Mouse (Mus musculus): ENCODE measurements at regions not wholly inside any gene's neighbourhood (a gene's known extent, or its start where the extent isn't known, plus 50 kb on each side); places are given as distances from the start of the nearest gene placed in this dataset.
A peak's percentile ranks its signal among the peaks of the same experiment; 100 is the strongest.

DNA sequence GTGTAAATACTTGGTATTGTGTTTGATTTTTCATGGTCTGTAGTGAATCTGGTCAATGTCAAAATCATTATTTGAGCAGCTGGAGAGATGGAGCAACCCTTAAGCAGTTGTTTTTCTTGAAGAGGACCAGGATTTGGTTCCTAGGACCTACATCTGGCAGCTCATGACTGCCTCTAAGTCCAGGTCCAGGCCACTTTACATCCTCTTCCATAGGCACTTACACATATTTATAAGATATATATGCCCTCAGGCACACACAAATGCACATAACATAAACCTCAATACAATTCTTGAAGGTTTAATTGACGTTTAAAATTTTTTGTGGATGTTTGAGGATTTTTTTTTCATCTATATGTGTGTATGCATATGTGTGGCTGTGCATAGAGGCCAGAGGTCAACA, 96.8 kb upstream of the Fam240b start:
- no peak for DNase-seq

- peak; percentile 28 for DNase-seq
These were observed 76.1 kb upstream of the Fam240b start for GRCm38 (mm10) chr13:64573711-64574110.

DNA sequence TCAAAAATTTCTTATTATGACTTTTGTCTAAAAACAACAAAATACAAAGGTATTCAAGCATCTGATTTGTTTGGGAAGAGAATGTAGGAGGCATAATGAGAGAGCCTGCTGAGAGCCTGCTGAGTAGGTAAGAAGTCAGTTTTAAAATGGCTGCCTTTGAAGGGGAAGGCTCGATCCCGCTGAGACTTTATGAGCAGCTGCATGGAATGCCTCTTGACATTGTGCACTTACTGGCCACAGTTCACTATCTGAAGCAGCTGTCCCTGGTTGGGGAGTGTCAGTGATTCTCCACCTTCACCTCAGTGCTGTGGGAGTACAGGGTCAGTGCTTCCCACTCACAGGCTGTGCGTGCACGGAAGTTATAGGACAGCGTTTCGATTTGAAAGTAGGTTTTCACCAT, 71.3 kb upstream of the Fam240b start:
- no peak for DNase-seq

- no peak for DNase-seq
These were observed 69.5 kb upstream of the Fam240b start for GRCm38 (mm10) chr13:64566966-64567708.

DNA sequence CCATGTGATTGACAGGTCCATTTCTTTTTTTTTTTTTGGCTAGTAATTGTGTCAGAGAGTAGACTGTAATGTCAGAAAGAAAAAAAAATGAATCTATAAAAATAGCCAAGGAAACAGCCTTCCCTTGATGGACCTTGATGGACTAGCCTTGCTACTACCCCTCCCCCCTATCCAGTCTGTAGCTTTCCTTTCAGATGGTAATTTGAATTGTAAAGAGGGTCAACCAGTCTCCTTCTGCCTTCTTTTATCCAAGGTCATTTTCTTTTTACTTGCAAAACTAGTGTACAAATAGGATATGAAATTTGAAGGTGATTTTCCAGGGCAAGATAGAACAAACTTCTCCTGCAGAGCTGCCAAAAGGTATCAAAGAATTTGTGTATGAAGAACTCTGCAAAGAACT, 68.2 kb upstream of the Fam240b start:
- DNase-seq = no peak

Data from kidney, postnatal 14 days (tissue).